Comparison of ENCODE assay signal across 25 mouse cellular contexts in the genomic region with DNA sequence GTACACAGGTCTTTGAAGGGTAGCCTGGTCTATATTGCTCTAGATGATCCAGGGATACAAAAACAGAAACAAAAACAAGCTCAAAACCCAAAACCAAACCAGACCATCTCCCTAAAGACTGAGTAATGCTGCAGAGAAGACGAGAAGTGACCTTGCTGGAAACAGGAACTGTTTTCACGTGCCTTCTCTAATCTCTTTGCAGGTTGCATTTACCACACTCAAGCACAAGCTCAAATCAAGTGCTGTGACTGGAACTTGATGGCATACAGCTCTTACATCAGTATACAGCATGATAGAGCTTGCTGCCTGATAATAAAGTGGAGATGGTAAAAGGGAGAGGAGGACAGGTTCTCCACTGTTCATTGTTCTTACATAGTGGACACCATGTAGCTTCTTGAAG.
"Had no signal": no experiment of that assay in that cellular context is flagged by ENCODE, and none has a peak within 500 bp of the region (broad histone marks: within the 10 kb centered on the region; RNA-seq: fewer than 3 reads in every experiment).

No protein-coding gene starts in this region.

- H3K4me2 ChIP-seq: heart, embryonic 12.5 days; hindbrain, embryonic 12.5 days; hindbrain, embryonic 14.5 days; intestine, embryonic 15.5 days; limb, embryonic 12.5 days; liver, embryonic 11.5 days; liver, embryonic 13.5 days; liver, embryonic 15.5 days had no signal

- H3K4me1 ChIP-seq: heart, embryonic 10.5 days; intestine, embryonic 15.5 days had no signal

- H3K4me3 ChIP-seq: heart, embryonic 10.5 days; heart, embryonic 12.5 days; hindbrain, embryonic 10.5 days; hindbrain, embryonic 12.5 days; intestine, embryonic 15.5 days; layer of hippocampus, adult 2 months; left cerebral cortex, adult 2 months; limb, embryonic 10.5 days; limb, embryonic 12.5 days; liver, embryonic 13.5 days; liver, embryonic 15.5 days had no signal

- H3K36me3 ChIP-seq: heart, embryonic 10.5 days; heart, embryonic 12.5 days; hindbrain, embryonic 10.5 days; hindbrain, embryonic 12.5 days; intestine, embryonic 15.5 days; limb, embryonic 10.5 days; limb, embryonic 12.5 days; liver, embryonic 13.5 days; liver, embryonic 15.5 days had no signal

- DNase-seq: heart, adult 18-20 months; heart, postnatal 10 days; heart, postnatal 4 days; kidney, adult 18-20 months; kidney, adult 8-10 months; kidney, postnatal 10 days; kidney, postnatal 25 days; kidney, postnatal 4 days; liver; liver, embryonic 13.5 days had no signal

- H3K27me3 ChIP-seq: heart, embryonic 12.5 days; hindbrain, embryonic 12.5 days; intestine, embryonic 15.5 days; limb, embryonic 12.5 days; liver, embryonic 13.5 days; liver, embryonic 15.5 days had no signal

- H3K27ac ChIP-seq: heart, embryonic 10.5 days; hindbrain, embryonic 10.5 days; hindbrain, embryonic 12.5 days; hindbrain, embryonic 14.5 days; intestine, embryonic 15.5 days; layer of hippocampus, adult 2 months; left cerebral cortex, adult 2 months; limb, embryonic 10.5 days; limb, embryonic 12.5 days; liver, embryonic 13.5 days; liver, embryonic 15.5 days had no signal

- H3K9ac ChIP-seq: heart, embryonic 12.5 days; hindbrain, embryonic 12.5 days; hindbrain, embryonic 14.5 days; intestine, embryonic 15.5 days; limb, embryonic 12.5 days; liver, embryonic 13.5 days; liver, embryonic 15.5 days had no signal

- ATAC-seq: hindbrain, embryonic 16.5 days; inflammation-experienced regulatory T-cells, adult 6 months; intestine, embryonic 15.5 days; intestine, postnatal 0 days had no signal

- H3K9me3 ChIP-seq: heart, embryonic 10.5 days; heart, embryonic 12.5 days; hindbrain, embryonic 10.5 days; hindbrain, embryonic 12.5 days; intestine, embryonic 15.5 days; limb, embryonic 10.5 days; limb, embryonic 12.5 days; liver, embryonic 13.5 days; liver, embryonic 15.5 days had no signal
